Mouse (Mus musculus): ENCODE measurements at regions not wholly inside any gene's neighbourhood (a gene's known extent, or its start where the extent isn't known, plus 50 kb on each side); places are given as distances from the start of the nearest gene placed in this dataset.

- Histone ChIP-seq H3K4me3 (replicated peaks) (no peak overlapping the region), H3K4me1 (no peaks in the 10 kb centered on the region), H3K9me3 (replicated peaks) (no peaks in the 10 kb centered on the region), H3K27me3 (no peaks in the 10 kb centered on the region), H3K4me2 (no peak overlapping the region), H3K27ac (no peak overlapping the region), H3K9ac (no peak overlapping the region), H3K36me3 (no peaks in the 10 kb centered on the region)
- WGBS: 80% methylated on average over 7 of the region's 7 CpGs
- no peak for ATAC-seq (replicated peaks; ENCODE audit: low FRiP score)
Measured at GRCm38 (mm10) chr8:109085134-109085533, 408.7 kb upstream of the Pmfbp1 start.

- Histone ChIP-seq H3K9ac (no peak overlapping the region), H3K4me2 (no peak overlapping the region), H3K27ac (no peak overlapping the region), H3K4me3 (replicated peaks) (no peak overlapping the region), H3K27me3 (no peaks in the 10 kb centered on the region), H3K4me1 (no peaks in the 10 kb centered on the region), H3K9me3 (replicated peaks) (no peaks in the 10 kb centered on the region), H3K36me3 (no peaks in the 10 kb centered on the region)
- no peak for ATAC-seq (replicated peaks; ENCODE audit: low FRiP score)
- WGBS: 38% methylated on average over 1 of the region's 1 CpGs
Measured at GRCm38 (mm10) chr8:109087781-109088180, 406.0 kb upstream of the Pmfbp1 start.

GRCm38 (mm10) chr8:109099671-109100070, 394.2 kb upstream of the Pmfbp1 start:
- no peaks in the 10 kb centered on the region for H3K27me3 ChIP-seq
- ATAC-seq (replicated peaks; ENCODE audit: low FRiP score): no peak

GRCm38 (mm10) chr8:109101416-109101815, 392.4 kb upstream of the Pmfbp1 start:
- ATAC-seq (replicated peaks; ENCODE audit: low FRiP score): 0 out of 2 replicates have a peak, but pooled peaks have one; percentile 54
- 84% methylated on average over 5 of the region's 5 CpGs for WGBS

More at GRCm38 (mm10) chr8:109099671-109100070, 394.2 kb upstream of the Pmfbp1 start:
- H3K4me3 ChIP-seq (replicated peaks): no peak overlapping the region
- H3K27ac ChIP-seq: no peak overlapping the region
- H3K4me2 ChIP-seq: no peak overlapping the region
- peaks cover under 1% of the 10 kb centered on the region; the same call in 1 of the 2 replicates for H3K4me1 ChIP-seq
- H3K9me3 ChIP-seq (replicated peaks): no peaks in the 10 kb centered on the region
- no peak overlapping the region for H3K9ac ChIP-seq
- WGBS: 80% methylated on average over 15 of the region's 15 CpGs
- no peaks in the 10 kb centered on the region for H3K36me3 ChIP-seq

GRCm38 (mm10) chr8:109104798-109105326, 389.0 kb upstream of the Pmfbp1 start:
- no peak overlapping the region for H3K4me3 ChIP-seq (replicated peaks)
- no peaks in the 10 kb centered on the region for H3K36me3 ChIP-seq
- H3K9ac ChIP-seq: no peak overlapping the region
- H3K9me3 ChIP-seq (replicated peaks): no peaks in the 10 kb centered on the region
- H3K4me2 ChIP-seq: peak overlapping the region; percentile 44; the same call in 1 of the 2 replicates
- H3K27ac ChIP-seq: peak overlapping the region; percentile 66
- H3K4me1 ChIP-seq: peaks cover 39% of the 10 kb centered on the region
- 51% methylated on average over 6 of the region's 6 CpGs for WGBS
- H3K27me3 ChIP-seq: no peaks in the 10 kb centered on the region
- no peak for ATAC-seq (replicated peaks; ENCODE audit: low FRiP score)

More at GRCm38 (mm10) chr8:109101416-109101815, 392.4 kb upstream of the Pmfbp1 start:
- Histone ChIP-seq H3K9me3 (replicated peaks) (no peaks in the 10 kb centered on the region), H3K27ac (no peak overlapping the region), H3K4me1 (peaks cover 17% of the 10 kb centered on the region), H3K9ac (no peak overlapping the region), H3K4me2 (no peak overlapping the region), H3K4me3 (replicated peaks) (no peak overlapping the region), H3K27me3 (no peaks in the 10 kb centered on the region), H3K36me3 (no peaks in the 10 kb centered on the region)

- Histone ChIP-seq H3K27me3 (no peaks in the 10 kb centered on the region), H3K27ac (peak overlapping the region; percentile 66; the same call in 1 of the 2 replicates), H3K9ac (no peak overlapping the region), H3K9me3 (replicated peaks) (no peaks in the 10 kb centered on the region), H3K36me3 (no peaks in the 10 kb centered on the region), H3K4me1 (peaks cover 39% of the 10 kb centered on the region), H3K4me3 (replicated peaks) (0 out of 2 replicates have a peak overlapping the region, but pooled peaks have one; percentile 8), H3K4me2 (peak overlapping the region; percentile 44)
- 20% methylated on average over 6 of the region's 6 CpGs for WGBS
- no peak for ATAC-seq (replicated peaks; ENCODE audit: low FRiP score)
Measured at GRCm38 (mm10) chr8:109105693-109106092, 388.1 kb upstream of the Pmfbp1 start.

GRCm38 (mm10) chr8:109106971-109107370, 386.9 kb upstream of the Pmfbp1 start:
- Histone ChIP-seq H3K9ac (no peak overlapping the region), H3K36me3 (no peaks in the 10 kb centered on the region), H3K9me3 (replicated peaks) (no peaks in the 10 kb centered on the region), H3K27me3 (no peaks in the 10 kb centered on the region), H3K4me1 (peaks cover 39% of the 10 kb centered on the region), H3K27ac (peak overlapping the region; percentile 48; the same call in 1 of the 2 replicates), H3K4me2 (peak overlapping the region; percentile 27; the same call in 1 of the 2 replicates), H3K4me3 (replicated peaks) (no peak overlapping the region)
- 36% methylated on average over 9 of the region's 9 CpGs for WGBS
- ATAC-seq (replicated peaks; ENCODE audit: low FRiP score): no peak

- Histone ChIP-seq H3K27ac (peak overlapping the region; percentile 58; the same call in 1 of the 2 replicates), H3K4me2 (peak overlapping the region; percentile 46), H3K4me3 (replicated peaks) (no peak overlapping the region; the same call in 1 of the 2 replicates), H3K36me3 (no peaks in the 10 kb centered on the region), H3K9ac (no peak overlapping the region), H3K9me3 (replicated peaks) (no peaks in the 10 kb centered on the region), H3K4me1 (peaks cover 39% of the 10 kb centered on the region), H3K27me3 (no peaks in the 10 kb centered on the region)
- ATAC-seq (replicated peaks; ENCODE audit: low FRiP score): peak; percentile 69
- 18% methylated on average over 12 of the region's 12 CpGs for WGBS
Measured at GRCm38 (mm10) chr8:109107762-109108161, 386.1 kb upstream of the Pmfbp1 start.

GRCm38 (mm10) chr8:109109390-109109789, 384.4 kb upstream of the Pmfbp1 start:
- H3K4me3 ChIP-seq (replicated peaks): no peak overlapping the region
- no peak overlapping the region for H3K9ac ChIP-seq
- no peaks in the 10 kb centered on the region for H3K9me3 ChIP-seq (replicated peaks)
- 83% methylated on average over 4 of the region's 4 CpGs for WGBS
- no peak overlapping the region for H3K27ac ChIP-seq
- no peak overlapping the region for H3K4me2 ChIP-seq
- H3K36me3 ChIP-seq: no peaks in the 10 kb centered on the region
- ATAC-seq (replicated peaks; ENCODE audit: low FRiP score): no peak
- H3K4me1 ChIP-seq: peaks cover 39% of the 10 kb centered on the region
- H3K27me3 ChIP-seq: no peaks in the 10 kb centered on the region

GRCm38 (mm10) chr8:109121776-109122175, 372.1 kb upstream of the Pmfbp1 start:
- Histone ChIP-seq H3K27ac (no peak overlapping the region), H3K4me3 (replicated peaks) (no peak overlapping the region), H3K4me1 (0 out of 2 replicates have a peak, but pooled peaks cover 4% of the 10 kb centered on the region), H3K9me3 (replicated peaks) (no peaks in the 10 kb centered on the region), H3K27me3 (no peaks in the 10 kb centered on the region), H3K9ac (no peak overlapping the region), H3K36me3 (no peaks in the 10 kb centered on the region), H3K4me2 (no peak overlapping the region)
- ATAC-seq (replicated peaks; ENCODE audit: low FRiP score): no peak
- WGBS: 18% methylated on average over 6 of the region's 6 CpGs

- Histone ChIP-seq H3K4me2 (no peak overlapping the region), H3K9me3 (replicated peaks) (no peaks in the 10 kb centered on the region), H3K27me3 (no peaks in the 10 kb centered on the region), H3K4me3 (replicated peaks) (no peak overlapping the region), H3K9ac (no peak overlapping the region), H3K36me3 (no peaks in the 10 kb centered on the region), H3K4me1 (no peaks in the 10 kb centered on the region), H3K27ac (no peak overlapping the region)
- WGBS: 89% methylated on average over 8 of the region's 8 CpGs
- no peak for ATAC-seq (replicated peaks; ENCODE audit: low FRiP score)
Measured at GRCm38 (mm10) chr8:109142495-109143158, 351.2 kb upstream of the Pmfbp1 start.

GRCm38 (mm10) chr8:109151711-109152110, 342.1 kb upstream of the Pmfbp1 start:
- H3K4me3 ChIP-seq (replicated peaks): no peak overlapping the region
- no peaks in the 10 kb centered on the region for H3K27me3 ChIP-seq
- H3K4me1 ChIP-seq: no peaks in the 10 kb centered on the region
- H3K27ac ChIP-seq: no peak overlapping the region
- H3K9me3 ChIP-seq (replicated peaks): peaks cover 9% of the 10 kb centered on the region; the same call in 1 of the 2 replicates
- H3K36me3 ChIP-seq: no peaks in the 10 kb centered on the region
- no peak overlapping the region for H3K4me2 ChIP-seq
- WGBS: 71% methylated on average over 4 of the region's 4 CpGs
- H3K9ac ChIP-seq: no peak overlapping the region
- ATAC-seq (replicated peaks; ENCODE audit: low FRiP score): no peak

Measured in kidney, embryonic 15.5 days (tissue).